Mouse (Mus musculus): ENCODE data around the gene Itih3. TPM values are rescaled to one million over a fixed set of nuclear protein-coding genes. Genes with fewer than 3 reads are reported as not detected.
A peak's percentile ranks its signal among the peaks of the same experiment; 100 is the strongest.

Itih3 gene
- polyA plus RNA-seq, 1 experiment from 2014 or later = 781 TPM

- H3K4me2 ChIP-seq (ENCODE audit: low read depth, low read length) = no peak overlapping the region; the same call in 1 of the 2 replicates
- H3K27ac ChIP-seq (ENCODE audit: low read length) = peak overlapping the region; percentile 66
- peak; percentile 76 for ATAC-seq (ENCODE audit: low read depth)
- H3K4me3 ChIP-seq (ENCODE audit: low read depth, low read length) = no peak overlapping the region
- WGBS (ENCODE audit: insufficient replicate concordance) = 63% methylated on average over 16 of the region's 16 CpGs
- H3K4me1 ChIP-seq (ENCODE audit: control insufficient read depth, low read depth, low read length) = no peaks in the 10 kb centered on the region; the same call in 1 of the 2 replicates
- H3K36me3 ChIP-seq (ENCODE audit: control insufficient read depth, insufficient read depth) = no peaks in the 10 kb centered on the region
- no peaks in the 10 kb centered on the region for H3K9me3 ChIP-seq (replicated peaks; ENCODE audit: control insufficient read depth, low read length)
- no peaks in the 10 kb centered on the region for H3K27me3 ChIP-seq (ENCODE audit: control insufficient read depth, insufficient read depth, low read depth, low read length)
- no peak overlapping the region for H3K9ac ChIP-seq (ENCODE audit: low read depth, low read length)
Observed at GRCm38 (mm10) chr14:30861421-30862125, 62.0 kb downstream of the Itih3 start.

Other genes starting within 250 kb of the Itih3 start
- 11.0 and 12.0 TPM in 2 replicates for gene Sfmbt1, start 208.9 kb downstream of the Itih3 start, polyA plus RNA-seq (2015; fragmentation: Nextera tagmentation; extraction: Ambion mirVana)
- gene Tmem110, start 98.2 kb downstream of the Itih3 start, polyA plus RNA-seq (2015; fragmentation: Nextera tagmentation; extraction: Ambion mirVana) = 7.7 and 8.1 TPM in 2 replicates
- 1.7 and 2.3 TPM in 2 replicates for gene Mustn1, start 44.6 kb downstream of the Itih3 start, polyA plus RNA-seq (2015; fragmentation: Nextera tagmentation; extraction: Ambion mirVana)
- gene Itih4, start 37.3 kb downstream of the Itih3 start, polyA plus RNA-seq (2015; fragmentation: Nextera tagmentation; extraction: Ambion mirVana) = 278 and 305 TPM in 2 replicates
- 82.0 and 101 TPM in 2 replicates for gene Itih1, start 19.5 kb upstream of the Itih3 start, polyA plus RNA-seq (2015; fragmentation: Nextera tagmentation; extraction: Ambion mirVana)
- 3.6 TPM in 2 replicates for gene Nek4, start 27.6 kb upstream of the Itih3 start, polyA plus RNA-seq (2015; fragmentation: Nextera tagmentation; extraction: Ambion mirVana)
- gene Glt8d1, start 77.6 kb upstream of the Itih3 start, polyA plus RNA-seq (2015; fragmentation: Nextera tagmentation; extraction: Ambion mirVana) = 14.6 and 16.0 TPM in 2 replicates
- gene Spcs1, start 77.9 kb upstream of the Itih3 start, polyA plus RNA-seq (2015; fragmentation: Nextera tagmentation; extraction: Ambion mirVana) = 259 and 284 TPM in 2 replicates
- 50.6 and 52.9 TPM in 2 replicates for gene Pbrm1, start 95.4 kb upstream of the Itih3 start, polyA plus RNA-seq (2015; fragmentation: Nextera tagmentation; extraction: Ambion mirVana)
- gene Gnl3, start 95.4 kb upstream of the Itih3 start, polyA plus RNA-seq (2015; fragmentation: Nextera tagmentation; extraction: Ambion mirVana) = 54.8 and 60.1 TPM in 2 replicates
- 47.7 and 57.1 TPM in 2 replicates for gene Smim4, start 205.2 kb upstream of the Itih3 start, polyA plus RNA-seq (2015; fragmentation: Nextera tagmentation; extraction: Ambion mirVana)
- 149 and 179 TPM in 2 replicates for gene Nt5dc2, start 207.3 kb upstream of the Itih3 start, polyA plus RNA-seq (2015; fragmentation: Nextera tagmentation; extraction: Ambion mirVana)
- gene Stab1, start 244.9 kb upstream of the Itih3 start, polyA plus RNA-seq (2015; fragmentation: Nextera tagmentation; extraction: Ambion mirVana) = 25.8 and 32.2 TPM in 2 replicates